Mouse (Mus musculus): ENCODE data around the gene Sft2d1.

DNA sequence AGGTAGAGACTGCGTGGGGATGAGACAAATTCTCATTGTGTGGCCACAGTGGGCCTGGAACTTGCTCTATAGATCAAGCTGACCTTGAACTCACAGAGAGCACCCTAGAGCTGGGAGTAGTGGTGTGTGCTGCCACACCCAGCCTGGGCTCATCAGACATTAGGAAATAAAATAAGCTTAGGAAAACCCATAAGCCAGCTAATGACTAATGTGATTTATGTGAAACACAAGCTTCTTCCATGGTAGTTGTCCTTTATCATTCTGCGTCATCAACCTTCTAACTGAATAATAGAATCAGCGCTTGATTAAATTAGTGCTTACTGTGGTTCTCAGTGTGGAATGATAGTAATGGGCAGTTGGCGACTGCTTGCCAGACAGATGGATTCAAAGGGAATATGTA, 23.9 kb upstream of the Sft2d1 start:
- TF ChIP-seq CTCF (IDR thresholded peaks at IDR 0.05; ENCODE audit: control insufficient read depth, insufficient read depth, low read length), result no peak
- TF ChIP-seq POLR2A (IDR thresholded peaks at IDR 0.05; ENCODE audit: borderline replicate concordance, control insufficient read depth, low read depth, low read length), result no peak

Measured in bone marrow, adult 2 months (tissue).